Mouse (Mus musculus) lung, adult 18-20 months (tissue): ENCODE measurements around the gene Hoxa3.

Experiments
- DNase-seq, 2 experiments: peaks; one replicate each; pipeline ENCODE4 v3.0.0; 2022; ENCODE audit warnings: mixed read lengths in 2 of 2

Gene Hoxa3

DNA sequence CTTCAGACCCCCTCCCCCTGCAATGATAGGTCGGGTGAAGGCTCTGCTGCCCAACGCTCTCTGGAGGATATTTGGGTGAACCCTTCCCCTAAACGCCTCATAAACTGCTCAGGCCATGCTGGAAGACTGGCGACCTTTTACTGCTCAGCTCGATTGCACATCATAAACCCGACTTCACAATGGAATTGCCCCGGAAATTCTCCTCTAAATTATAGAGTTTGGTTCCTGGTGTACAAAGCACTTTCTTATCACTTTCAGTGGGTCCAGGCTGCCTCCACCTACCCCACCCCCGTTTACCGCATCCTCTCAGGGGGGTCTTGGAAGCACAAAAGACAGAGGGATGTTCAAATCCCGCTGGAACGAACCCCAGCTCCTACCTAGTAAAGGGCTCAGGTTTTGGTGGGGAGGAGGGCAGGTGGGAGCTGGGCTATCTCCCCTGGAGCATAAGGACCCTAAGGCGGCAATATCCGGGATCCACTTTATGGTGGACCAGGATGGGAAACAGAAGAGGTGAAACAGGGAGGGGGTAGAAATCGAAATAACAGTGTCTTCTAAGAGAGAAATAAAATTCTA is 5.6 kb upstream of the Hoxa3 start:
- DNase-seq, result no peak

DNA sequence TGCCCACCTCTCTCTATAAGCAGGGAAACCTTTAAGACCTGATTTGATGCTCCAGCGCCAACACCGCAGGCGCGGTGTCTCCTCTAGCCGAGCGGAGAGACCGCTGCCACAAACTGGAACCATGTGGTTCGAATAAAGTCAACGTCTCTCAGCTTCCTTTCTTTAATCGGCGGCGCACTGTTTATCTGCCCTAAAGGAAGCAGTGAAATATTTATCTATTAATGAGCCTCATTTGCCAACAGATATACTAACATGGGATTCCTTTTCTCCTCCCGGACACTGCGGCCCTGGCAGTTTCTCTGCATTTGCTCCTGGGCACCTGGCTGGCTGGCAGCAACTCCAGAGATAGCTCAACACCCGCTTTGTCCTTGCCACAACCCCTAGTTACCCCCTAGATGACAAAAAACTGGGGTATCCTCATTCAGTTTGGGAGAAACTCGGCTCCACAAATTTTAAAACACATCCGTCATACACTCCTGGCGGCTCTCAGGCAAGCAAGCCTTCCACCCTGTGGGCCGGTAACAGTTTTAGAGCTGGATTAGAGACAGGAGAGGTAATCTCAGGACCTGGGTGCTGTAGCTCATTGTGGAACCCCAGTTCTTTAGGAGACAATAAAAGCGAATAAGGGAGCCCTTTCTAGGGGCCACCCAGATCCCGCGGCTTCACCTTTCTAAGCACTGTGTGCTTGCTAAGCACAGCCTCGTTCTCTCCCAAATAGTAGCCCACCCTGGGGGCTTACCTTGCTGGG is 4.9 kb upstream of the Hoxa3 start:
- no peak for DNase-seq

- DNase-seq, result peak; percentile 59 to 60
Measured at GRCm38 (mm10) chr6:52217459-52217768, 4.3 kb upstream of the Hoxa3 start.

- DNase-seq, result peak in 1 of 2 experiments; percentile 15
Measured at GRCm38 (mm10) chr6:52216691-52217458, 3.7 kb upstream of the Hoxa3 start.

GRCm38 (mm10) chr6:52215771-52216535 is 2.8 kb upstream of the Hoxa3 start:
- peak in 1 of 2 experiments; percentile 2 for DNase-seq

DNA sequence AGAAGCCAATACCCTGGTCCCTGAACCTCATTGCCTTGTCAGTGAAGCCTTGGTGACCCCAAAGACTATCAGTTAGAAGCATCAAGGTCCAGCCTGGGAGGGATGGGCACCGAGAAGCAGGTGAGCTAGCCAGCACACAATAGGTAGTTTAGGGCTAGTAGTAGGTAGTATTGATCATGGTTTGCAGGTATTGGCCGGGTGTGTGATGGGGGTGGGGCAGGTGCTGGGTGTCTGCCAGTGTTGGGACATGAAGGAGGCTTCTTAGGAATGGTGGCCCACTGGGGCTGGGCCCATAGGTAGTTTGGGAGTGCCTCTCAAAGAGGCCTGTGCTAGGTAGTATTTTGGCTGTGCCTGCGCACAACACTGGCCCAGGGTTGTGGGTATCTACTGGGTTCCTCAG is 1.9 kb upstream of the Hoxa3 start:
- DNase-seq, result peak in 1 of 2 experiments; percentile 3

GRCm38 (mm10) chr6:52214271-52214670 is 1.1 kb upstream of the Hoxa3 start:
- DNase-seq, result no peak

DNA sequence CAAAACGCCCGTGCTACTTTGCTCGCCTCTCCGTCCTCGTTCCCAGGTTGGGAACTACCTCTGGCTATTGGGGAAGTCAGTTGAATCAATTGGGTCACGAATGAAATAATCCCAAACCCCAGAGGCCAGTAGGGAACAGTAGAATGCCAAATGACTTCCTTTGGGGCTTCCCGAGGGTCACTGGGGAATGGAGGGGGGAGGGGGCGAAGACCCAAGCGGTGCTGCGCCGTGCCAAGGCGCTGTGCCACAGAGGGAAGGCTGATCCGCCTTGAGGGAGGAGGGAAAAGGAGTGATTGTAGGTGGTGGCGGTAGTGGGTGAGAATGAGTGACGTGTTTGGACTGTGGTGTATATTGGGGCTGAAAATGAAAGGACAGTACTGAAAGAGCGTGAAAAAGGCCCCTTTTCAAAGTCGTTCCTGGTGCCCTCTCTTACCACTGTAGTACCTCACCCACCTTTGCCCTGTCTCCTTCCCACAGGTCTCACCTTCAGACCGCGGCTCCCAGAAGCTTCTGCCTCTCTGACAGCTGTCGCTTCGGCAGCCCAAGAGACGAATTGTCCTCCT is 499 bp downstream of the Hoxa3 start:
- peak in 1 of 2 experiments; percentile 15 for DNase-seq

GRCm38 (mm10) chr6:52211961-52212360 is 1.2 kb downstream of the Hoxa3 start:
- peak in 1 of 2 experiments; percentile 11 for DNase-seq

DNA sequence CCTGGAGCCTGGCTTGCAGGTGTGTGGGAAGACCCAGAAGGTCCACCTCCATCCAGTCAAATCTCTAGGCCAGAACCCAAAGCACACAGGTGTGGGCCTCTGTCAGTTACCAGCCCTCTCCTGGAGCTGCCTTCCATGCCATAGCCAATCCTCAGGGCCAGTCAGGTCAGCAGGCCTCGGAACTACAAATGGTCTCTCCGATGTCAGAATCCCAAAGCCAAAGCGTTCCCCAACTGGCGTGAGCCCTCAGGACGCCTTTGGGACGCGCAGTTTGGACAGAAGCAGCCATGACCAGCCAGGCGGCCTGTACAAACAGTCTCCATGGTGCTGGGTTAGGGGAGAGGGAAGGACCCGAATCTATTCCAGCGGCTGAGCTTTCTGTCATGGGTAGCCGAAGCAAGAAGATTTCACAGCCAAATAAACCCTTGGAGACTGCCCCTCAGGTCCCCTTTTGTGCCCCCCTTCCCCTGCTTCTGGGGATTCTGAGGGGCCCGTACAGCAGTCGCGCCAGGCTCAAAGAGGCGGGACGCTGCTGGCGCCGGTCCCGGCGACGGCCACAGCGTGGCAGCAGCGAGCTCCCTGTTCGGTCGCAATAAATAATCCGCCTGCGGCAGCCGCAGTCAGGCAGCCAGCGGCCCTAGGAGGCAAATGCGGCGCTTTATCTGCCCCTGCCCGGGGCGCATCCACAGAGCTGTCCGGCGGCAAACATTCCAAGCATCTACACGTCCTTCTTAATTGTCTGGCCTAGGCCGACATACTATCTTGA is 1.8 kb downstream of the Hoxa3 start:
- DNase-seq, result peak; percentile 70 to 72

GRCm38 (mm10) chr6:52209685-52210046 is 3.5 kb downstream of the Hoxa3 start:
- DNase-seq, result no peak

- peak in 1 of 2 experiments; percentile 8 for DNase-seq
Measured at GRCm38 (mm10) chr6:52208868-52209684, 4.1 kb downstream of the Hoxa3 start.

DNA sequence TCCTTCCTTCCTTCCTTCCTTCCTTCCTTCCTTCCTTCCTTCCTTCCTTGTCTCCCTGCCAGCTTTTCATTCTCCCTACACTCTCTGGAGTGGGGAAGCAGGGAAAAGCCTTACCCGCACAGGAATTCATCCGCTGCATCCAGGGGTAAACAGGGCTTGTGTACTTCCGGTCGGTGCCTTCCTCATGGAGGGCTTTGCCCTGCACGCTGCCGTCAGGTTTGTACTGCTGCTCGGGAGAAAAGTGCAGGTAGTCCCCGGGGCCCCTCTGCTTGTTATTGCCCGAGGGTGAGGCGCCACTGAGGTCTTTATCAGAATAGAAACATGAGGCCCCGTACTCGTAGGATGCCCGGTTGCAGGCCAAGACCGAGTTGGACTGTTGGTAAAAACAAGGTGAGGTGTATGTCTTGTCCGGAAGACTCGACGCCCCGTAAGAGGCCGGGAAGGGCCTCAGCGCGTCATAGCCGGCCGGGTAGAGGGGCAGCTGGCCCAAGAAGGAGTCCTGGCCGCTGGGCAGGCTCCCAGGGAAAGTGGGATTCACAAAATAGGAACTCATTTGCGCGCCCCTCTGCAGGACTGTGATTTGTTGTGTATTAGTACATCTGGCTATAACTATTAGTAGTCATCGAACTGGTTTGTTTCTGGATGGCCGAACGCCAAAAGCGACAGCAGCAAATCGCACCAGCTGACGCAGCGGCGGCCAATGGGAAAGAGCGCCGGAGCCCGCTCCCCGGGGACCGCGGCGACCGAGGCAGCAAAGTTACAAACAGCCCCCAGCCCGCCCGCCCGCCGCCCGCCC is 4.9 kb downstream of the Hoxa3 start, which contains the start of gene Hoxa6:
TSS of gene Hoxa6 (minus strand) at position 651 of the 796 bp plus-strand sequence.
- DNase-seq, result peak in 1 of 2 experiments; percentile 41

GRCm38 (mm10) chr6:52207684-52207976 is 5.5 kb downstream of the Hoxa3 start:
- no peak for DNase-seq

DNA sequence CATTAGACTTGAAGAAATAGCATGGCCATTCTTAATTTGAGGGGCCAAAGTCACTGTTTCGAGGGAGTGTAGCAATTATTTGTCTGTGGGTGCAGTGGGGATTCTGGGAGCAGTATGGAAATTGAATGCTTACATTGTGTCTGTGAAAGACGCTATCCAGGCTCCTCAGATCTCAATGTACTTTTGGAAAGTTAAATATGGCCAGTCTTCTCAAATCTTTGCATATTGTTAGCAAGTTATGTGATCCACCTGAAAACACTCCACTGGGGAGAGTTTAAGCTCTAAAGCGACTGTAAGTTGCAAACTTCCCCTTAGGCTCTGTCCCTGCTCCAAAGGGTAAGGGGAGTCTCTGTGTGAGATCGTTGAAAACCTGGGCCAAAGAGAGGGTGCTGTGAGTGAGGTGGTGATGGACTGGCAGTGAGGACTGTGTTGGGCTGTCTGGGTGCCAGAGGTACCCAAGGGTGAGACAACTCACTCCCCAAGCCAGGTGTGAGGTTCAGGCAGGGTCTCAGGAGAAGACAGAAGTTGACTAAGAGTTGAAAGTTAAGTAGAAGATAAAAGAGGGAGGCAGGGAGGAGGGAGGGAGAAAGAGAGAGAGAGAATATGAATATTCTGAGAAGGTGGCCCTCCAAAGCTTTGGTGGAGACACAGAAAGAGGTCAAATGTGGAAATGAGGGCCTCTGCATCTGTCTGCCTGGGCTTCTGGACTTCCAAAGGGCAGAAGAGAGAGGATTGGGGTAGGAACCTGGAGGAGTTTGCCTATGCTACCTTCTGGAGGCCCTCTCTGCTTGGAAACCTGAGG is 6.1 kb downstream of the Hoxa3 start:
- peak in 1 of 2 experiments; percentile 3 for DNase-seq

DNA sequence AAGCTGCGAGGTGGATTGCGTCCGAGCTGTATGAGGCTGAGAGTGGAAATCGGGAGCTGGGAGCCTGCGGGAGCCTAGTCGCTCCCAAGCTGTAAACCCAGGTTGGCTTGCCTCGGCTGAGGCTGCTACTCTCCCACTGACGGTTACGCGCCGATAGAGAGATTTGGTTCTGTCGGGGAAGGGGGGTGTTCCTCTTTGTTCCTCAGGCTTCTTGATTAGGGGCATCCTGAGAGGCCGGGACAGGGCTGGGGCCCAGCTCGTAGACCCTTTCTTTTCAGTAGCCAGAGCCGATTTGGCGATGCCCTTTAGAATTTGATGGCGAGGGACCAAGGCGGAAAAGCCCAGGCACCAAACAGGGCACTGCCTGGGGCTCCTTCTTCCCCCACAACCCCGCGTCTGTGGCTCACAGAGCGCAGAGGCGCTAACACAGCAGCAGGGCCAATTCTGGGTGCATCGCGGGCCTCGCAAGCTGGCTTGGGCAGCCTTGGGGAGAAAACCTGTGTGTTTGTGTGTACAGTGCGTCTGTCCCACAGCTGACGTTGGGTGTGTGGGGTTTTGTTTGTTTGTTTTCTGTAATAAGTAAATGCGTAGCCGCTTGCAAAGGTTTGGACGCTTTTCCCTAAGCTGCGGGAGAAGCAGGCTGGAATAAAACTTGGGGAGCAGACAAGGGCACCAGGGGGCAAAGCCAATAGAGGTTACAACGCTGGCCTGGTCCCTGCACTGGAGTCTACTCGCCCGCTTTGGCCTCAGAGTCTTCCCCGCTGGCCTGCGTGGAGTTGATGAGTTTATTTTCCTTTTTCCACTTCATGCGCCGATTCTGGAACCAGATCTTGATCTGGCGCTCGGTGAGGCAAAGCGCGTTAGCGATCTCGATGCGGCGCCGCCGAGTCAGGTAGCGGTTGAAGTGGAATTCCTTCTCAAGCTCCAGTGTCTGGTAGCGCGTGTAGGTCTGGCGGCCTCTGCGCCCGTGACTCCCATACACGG is 7.2 kb downstream of the Hoxa3 start:
- DNase-seq, result peak in 1 of 2 experiments; percentile 4

DNA sequence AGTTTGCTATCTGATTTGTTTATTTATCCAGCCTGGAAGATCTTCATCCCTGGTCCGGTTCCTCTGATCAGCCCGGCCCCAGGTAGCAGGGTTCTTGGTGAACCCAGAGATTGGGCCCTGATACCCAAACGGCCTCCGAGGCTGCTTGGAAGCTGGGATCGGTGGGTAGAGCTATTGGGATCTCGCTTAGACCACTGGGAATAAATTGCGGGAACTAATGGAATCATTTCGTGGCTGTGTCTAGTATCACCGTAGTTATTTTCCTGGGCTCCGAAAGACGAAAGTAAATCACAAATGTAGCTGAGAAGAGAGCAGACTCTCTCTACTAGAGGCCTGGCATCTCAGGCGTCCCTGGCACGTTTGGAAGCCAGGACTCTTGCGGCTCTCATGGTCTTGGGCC is 7.9 kb downstream of the Hoxa3 start:
- peak in 1 of 2 experiments; percentile 2 for DNase-seq
